Mouse (Mus musculus): ENCODE results near the gene Sox5.

DNA sequence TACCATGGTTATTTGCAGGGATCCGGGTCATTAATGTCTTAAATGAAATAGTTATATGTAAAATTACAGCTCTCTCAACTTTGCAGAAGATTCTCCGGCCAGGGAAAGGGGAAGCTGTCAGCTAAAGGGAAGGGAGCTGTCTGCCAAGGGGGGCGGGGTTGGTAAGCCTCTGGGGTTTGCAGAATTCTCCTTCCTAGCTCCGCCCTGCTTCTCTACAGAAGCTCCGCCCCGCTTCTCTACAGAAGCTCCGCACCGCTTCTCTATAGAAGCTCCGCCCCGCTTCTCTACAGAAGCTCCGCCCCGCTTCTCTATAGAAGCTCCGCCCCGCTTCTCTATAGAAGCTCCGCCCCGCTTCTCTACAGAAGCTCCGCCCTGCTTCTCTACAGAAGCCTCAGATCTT lies 210.9 kb downstream of the Sox5 start:
- TF ChIP-seq CTCF (IDR thresholded peaks at IDR 0.05; ENCODE audit: low read depth) (no peak), EP300 (IDR thresholded peaks at IDR 0.05; ENCODE audit: low read depth) (no peak)

All from heart, postnatal 0 days (tissue).